ENCODE assay signal across 11 mouse cellular contexts in genomic region chr10:40762624-40763023, GRCm38 (mm10).
A peak's percentile ranks its signal among the peaks of the same experiment; 100 is the strongest.
DNase-seq lines count a peak whose midpoint lies in the region; ATAC-seq and TF ChIP-seq lines count a peak whose summit lies in the region.
"Had no signal": no experiment of that assay in that cellular context is flagged by ENCODE, and none has a peak within 500 bp of the region (broad histone marks: within the 10 kb centered on the region; RNA-seq: fewer than 3 reads in every experiment).

No protein-coding gene starts in this region.

- no peak overlapping the region for H3K4me3 ChIP-seq in hindbrain, embryonic 13.5 days
- no peak overlapping the region for H3K4me3 ChIP-seq in hindbrain, embryonic 11.5 days (ENCODE audit: low read depth, low read length)
- no peak overlapping the region for H3K4me3 ChIP-seq in cortical plate, adult 2 months (ENCODE audit: insufficient read depth, low read length)
- H3K4me3 ChIP-seq in neural tube, embryonic 13.5 days = no peak overlapping the region

- H3K36me3 ChIP-seq in hindbrain, embryonic 13.5 days = no peaks in the 10 kb centered on the region
- no peaks in the 10 kb centered on the region for H3K36me3 ChIP-seq in hindbrain, embryonic 11.5 days (ENCODE audit: control insufficient read depth, insufficient read depth, low read length)
- H3K36me3 ChIP-seq in neural tube, embryonic 13.5 days = no peaks in the 10 kb centered on the region

- no peak for DNase-seq in hindbrain, embryonic 11.5 days (ENCODE audit: low spot score)
- peak; percentile 46 to 59 for DNase-seq in left cerebral cortex, adult 18-20 months (ENCODE audit: low spot score in 2 of 2)
- DNase-seq in heart, adult 18-20 months = no peak
- no peak for DNase-seq in heart, postnatal 36 days
- DNase-seq: gastrocnemius, postnatal 10 days; kidney, postnatal 25 days; lung, adult 2 months had no signal

- intact Hi-C loops in heart, postnatal 36 days (cut with DNase I) = loop anchor here (5.0 kb wide), 1 partner anchor 80 kb away; the partner anchor contains the start of gene Mettl24

- 55% methylated on average over 6 of the region's 6 CpGs for WGBS in hindbrain, embryonic 13.5 days
- WGBS in hindbrain, embryonic 11.5 days = 71% methylated on average over 6 of the region's 6 CpGs
- WGBS in neural tube, embryonic 13.5 days = 23% methylated on average over 6 of the region's 6 CpGs

- H3K4me1 ChIP-seq in hindbrain, embryonic 13.5 days (replicated peaks) = 0 out of 2 replicates have a peak, but pooled peaks cover 9% of the 10 kb centered on the region
- no peaks in the 10 kb centered on the region for H3K4me1 ChIP-seq in hindbrain, embryonic 11.5 days (replicated peaks; ENCODE audit: control insufficient read depth, insufficient read depth, low read length)
- peaks cover 8% of the 10 kb centered on the region for H3K4me1 ChIP-seq in cortical plate, adult 2 months (ENCODE audit: control insufficient read depth, insufficient read depth, low read length)
- H3K4me1 ChIP-seq in neural tube, embryonic 13.5 days (replicated peaks) = peaks cover 21% of the 10 kb centered on the region

- H3K9ac ChIP-seq in hindbrain, embryonic 13.5 days = no peak overlapping the region
- no peak overlapping the region for H3K9ac ChIP-seq in hindbrain, embryonic 11.5 days (ENCODE audit: low read depth, low read length)
- no peak overlapping the region for H3K9ac ChIP-seq in neural tube, embryonic 13.5 days

- H3K4me2 ChIP-seq in hindbrain, embryonic 13.5 days = no peak overlapping the region
- no peak overlapping the region for H3K4me2 ChIP-seq in hindbrain, embryonic 11.5 days (replicated peaks; ENCODE audit: low read depth, low read length)
- no peak overlapping the region for H3K4me2 ChIP-seq in neural tube, embryonic 13.5 days

- no peak for TF ChIP-seq CTCF in cortical plate, adult 2 months (IDR thresholded peaks at IDR 0.05; ENCODE audit: extremely low read depth, insufficient read depth, low read length)

- ATAC-seq in hindbrain, embryonic 13.5 days (ENCODE audit: low FRiP score) = peak; percentile 59; the same call in 1 of the 2 replicates
- ATAC-seq in hindbrain, embryonic 11.5 days (ENCODE audit: low FRiP score) = no peak
- peak; percentile 90 for ATAC-seq in neural tube, embryonic 13.5 days (ENCODE audit: low read depth)
- no peak for ATAC-seq in megakaryocyte, adult 5-6 weeks (ENCODE audit: poor library complexity, severe bottlenecking)

- no peak for TF ChIP-seq POLR2A in cortical plate, adult 2 months (IDR thresholded peaks at IDR 0.05; ENCODE audit: extremely low read depth, insufficient read depth, low read length)

- no peaks in the 10 kb centered on the region for H3K27me3 ChIP-seq in hindbrain, embryonic 13.5 days
- H3K27me3 ChIP-seq in hindbrain, embryonic 11.5 days (ENCODE audit: control insufficient read depth, insufficient read depth, low read length) = no peaks in the 10 kb centered on the region
- no peaks in the 10 kb centered on the region for H3K27me3 ChIP-seq in neural tube, embryonic 13.5 days

- H3K27ac ChIP-seq in hindbrain, embryonic 13.5 days = no peak overlapping the region
- no peak overlapping the region for H3K27ac ChIP-seq in hindbrain, embryonic 11.5 days (ENCODE audit: low read depth, low read length)
- H3K27ac ChIP-seq in cortical plate, adult 2 months (ENCODE audit: insufficient read depth, low read length) = peak overlapping the region; percentile 27; the same call in 1 of the 2 replicates
- no peak overlapping the region for H3K27ac ChIP-seq in neural tube, embryonic 13.5 days (replicated peaks)

- no peaks in the 10 kb centered on the region for H3K9me3 ChIP-seq in hindbrain, embryonic 13.5 days
- no peaks in the 10 kb centered on the region for H3K9me3 ChIP-seq in hindbrain, embryonic 11.5 days (ENCODE audit: control insufficient read depth, low read length)
- no peaks in the 10 kb centered on the region for H3K9me3 ChIP-seq in neural tube, embryonic 13.5 days

Comparison
In these comparisons a context has a peak if more than half of its experiments do, and no peak if none do; other contexts are left out.
1. ATAC-seq: peak in hindbrain, embryonic 13.5 days (single experiment) and neural tube, embryonic 13.5 days (single experiment); none in hindbrain, embryonic 11.5 days (single experiment) and megakaryocyte, adult 5-6 weeks (single experiment).
2. DNase-seq: peak in left cerebral cortex, adult 18-20 months (2 of 2); none in hindbrain, embryonic 11.5 days (single experiment), heart, adult 18-20 months (0 of 2) and heart, postnatal 36 days (0 of 2).